Mouse (Mus musculus) kidney, embryonic 16.5 days (tissue): ENCODE results near the gene Epx. TPM values are rescaled to one million over a fixed set of nuclear protein-coding genes. Genes with fewer than 3 reads are reported as not detected.

Experiments used
- ATAC-seq: fragments of 200-750 bp; cut with Nextera tagmentation; 2 replicates; pipeline ENCODE4 v1.8.0; 2017; ENCODE audit warnings: moderate TSS enrichment; ENCODE audit not compliant: low FRiP score, low TSS enrichment
- H3K27ac ChIP-seq: fragments of 300-500 bp; sonication (generic); 2 replicates; pipeline ENCODE4 v1.5.1; 2014; ENCODE audit warnings: low read length
- H3K27me3 ChIP-seq: fragments of 300-500 bp; sonication (generic); 2 replicates; pipeline ENCODE4 v1.6.1; 2014; ENCODE audit warnings: low read length, control low read depth, mixed read lengths; ENCODE audit not compliant: insufficient read depth
- H3K36me3 ChIP-seq: fragments of 300-500 bp; sonication (generic); 2 replicates; pipeline ENCODE4 v1.6.1; 2014; ENCODE audit warnings: low read length, control low read depth, mixed read lengths; ENCODE audit not compliant: insufficient read depth
- H3K4me1 ChIP-seq: fragments of 300-500 bp; sonication (generic); 2 replicates; pipeline ENCODE4 v1.6.1; 2014; ENCODE audit warnings: low read length, control low read depth, mixed read lengths; ENCODE audit not compliant: insufficient read depth
- H3K4me2 ChIP-seq: fragments of 300-500 bp; sonication (generic); replicated peaks from 2 replicates; pipeline ENCODE4 v1.6.1; 2014; ENCODE audit warnings: low read depth, low read length
- H3K4me3 ChIP-seq: fragments of 300-500 bp; sonication (generic); 2 replicates; pipeline ENCODE4 v1.5.1; 2014; ENCODE audit warnings: mild to moderate bottlenecking, low read length
- H3K9ac ChIP-seq: fragments of 300-500 bp; sonication (generic); replicated peaks from 2 replicates; pipeline ENCODE4 v1.6.1; 2014; ENCODE audit warnings: low read length
- H3K9me3 ChIP-seq: fragments of 300-500 bp; sonication (generic); 2 replicates; pipeline ENCODE4 v1.6.1; 2016; ENCODE audit warnings: low read length, control low read depth
- WGBS: fragments of 180-500 bp; shearing (Covaris S2); extraction: QIAGEN DNeasy Blood & Tissue Kit; methylation state at CpG from one replicate; pipeline ENCODE4 v1.1.7; 2014; 5-methylcytosine and 5-hydroxymethylcytosine counted together
- polyA plus RNA-seq: library from polyadenylated mRNA; unstranded; fragments of >200 nt; fragmentation: Nextera tagmentation; extraction: Ambion mirVana; gene quantifications from 2 replicates; pipeline ENCODE4 v1.2.1, GENCODE M21; 2015

The Epx gene
- polyA plus RNA-seq: 0.39 and 0.64 TPM in 2 replicates

GRCm38 (mm10) chr11:87875436-87875835 is at the start of gene Epx:
Epx (minus strand) TSS chr11:87875536.
- WGBS: 88% methylated on average over 6 of the region's 6 CpGs
- ATAC-seq: no peak

GRCm38 (mm10) chr11:87920966-87921365 is 45.6 kb upstream of the Epx start, which contains the start of gene Olfr464:
Olfr464 (minus strand) TSS chr11:87920967.
- H3K4me2 ChIP-seq: no peak within 1 kb of the TSS
- ATAC-seq: no peak
- no peak within 1 kb of the TSS for H3K4me3 ChIP-seq
- H3K27me3 ChIP-seq: no peaks in the 10 kb centered on the region
- no peaks in the 10 kb centered on the region for H3K4me1 ChIP-seq
- 22% methylated on average over 5 of the region's 5 CpGs for WGBS
- H3K27ac ChIP-seq: no peak within 1 kb of the TSS
- H3K9ac ChIP-seq: no peak within 1 kb of the TSS
- H3K9me3 ChIP-seq: no peaks in the 10 kb centered on the region
- no peaks in the 10 kb centered on the region for H3K36me3 ChIP-seq

More at GRCm38 (mm10) chr11:87875436-87875835, at the start of gene Epx:
- Histone ChIP-seq H3K4me3 (no peak within 1 kb of the TSS), H3K4me1 (no peaks in the 10 kb centered on the region), H3K27ac (no peak within 1 kb of the TSS), H3K9me3 (no peaks in the 10 kb centered on the region), H3K9ac (no peak within 1 kb of the TSS), H3K36me3 (no peaks in the 10 kb centered on the region), H3K4me2 (no peak within 1 kb of the TSS), H3K27me3 (no peaks in the 10 kb centered on the region)

- no peaks in the 10 kb centered on the region for H3K9me3 ChIP-seq
- no peak overlapping the region for H3K4me2 ChIP-seq
- no peak overlapping the region for H3K27ac ChIP-seq
- WGBS: 67% methylated on average over 2 of the region's 2 CpGs
- no peaks in the 10 kb centered on the region for H3K4me1 ChIP-seq
- H3K27me3 ChIP-seq: no peaks in the 10 kb centered on the region
- no peak overlapping the region for H3K4me3 ChIP-seq
- H3K36me3 ChIP-seq: no peaks in the 10 kb centered on the region
- no peak for ATAC-seq
- H3K9ac ChIP-seq: no peak overlapping the region
These were observed 45.0 kb upstream of the Epx start for GRCm38 (mm10) chr11:87920301-87920700.

- no peaks in the 10 kb centered on the region for H3K9me3 ChIP-seq
- no peak overlapping the region for H3K27ac ChIP-seq
- H3K27me3 ChIP-seq: no peaks in the 10 kb centered on the region
- 70% methylated on average over 1 of the region's 1 CpGs for WGBS
- no peak overlapping the region for H3K4me3 ChIP-seq
- H3K4me1 ChIP-seq: no peaks in the 10 kb centered on the region
- H3K36me3 ChIP-seq: no peaks in the 10 kb centered on the region
- H3K4me2 ChIP-seq: no peak overlapping the region
- ATAC-seq: no peak
- H3K9ac ChIP-seq: no peak overlapping the region
These were observed 40.7 kb upstream of the Epx start for GRCm38 (mm10) chr11:87916005-87916404.

GRCm38 (mm10) chr11:87904331-87904730 is 29.0 kb upstream of the Epx start:
- Histone ChIP-seq H3K4me2 (no peak overlapping the region), H3K4me3 (no peak overlapping the region), H3K9ac (no peak overlapping the region), H3K27me3 (no peaks in the 10 kb centered on the region), H3K9me3 (no peaks in the 10 kb centered on the region), H3K36me3 (no peaks in the 10 kb centered on the region), H3K27ac (no peak overlapping the region), H3K4me1 (no peaks in the 10 kb centered on the region)
- ATAC-seq: no peak
- WGBS: 82% methylated on average over 3 of the region's 3 CpGs

- no peaks in the 10 kb centered on the region for H3K36me3 ChIP-seq
- no peak for ATAC-seq
- H3K4me1 ChIP-seq: no peaks in the 10 kb centered on the region
- no peaks in the 10 kb centered on the region for H3K27me3 ChIP-seq
- no peaks in the 10 kb centered on the region for H3K9me3 ChIP-seq
- H3K27ac ChIP-seq: no peak within 1 kb of the TSS
- H3K4me2 ChIP-seq: no peak within 1 kb of the TSS
- H3K4me3 ChIP-seq: no peak within 1 kb of the TSS
- no peak within 1 kb of the TSS for H3K9ac ChIP-seq
These were observed 22.0 kb upstream of the Epx start, which contains the start of gene Olfr463 for GRCm38 (mm10) chr11:87897287-87897686. Olfr463 (minus strand) TSS chr11:87897387.

GRCm38 (mm10) chr11:87892168-87892567 is 16.8 kb upstream of the Epx start, which contains the start of gene Olfr462:
Olfr462 (minus strand) TSS chr11:87892268.
- Histone ChIP-seq H3K4me3 (no peak within 1 kb of the TSS), H3K36me3 (no peaks in the 10 kb centered on the region), H3K4me2 (no peak within 1 kb of the TSS), H3K27me3 (no peaks in the 10 kb centered on the region), H3K9me3 (no peaks in the 10 kb centered on the region), H3K27ac (no peak within 1 kb of the TSS), H3K4me1 (no peaks in the 10 kb centered on the region), H3K9ac (no peak within 1 kb of the TSS)
- 90% methylated on average over 6 of the region's 6 CpGs for whole genome bisulfite sequencing
- ATAC-seq: no peak

- H3K36me3 ChIP-seq: no peaks in the 10 kb centered on the region
- WGBS: 84% methylated on average over 5 of the region's 5 CpGs
- no peaks in the 10 kb centered on the region for H3K27me3 ChIP-seq
- no peak overlapping the region for H3K9ac ChIP-seq
- H3K27ac ChIP-seq: no peak overlapping the region
- H3K4me3 ChIP-seq: no peak overlapping the region
- H3K4me1 ChIP-seq: no peaks in the 10 kb centered on the region
- no peak overlapping the region for H3K4me2 ChIP-seq
- H3K9me3 ChIP-seq: no peaks in the 10 kb centered on the region
- no peak for ATAC-seq
These were observed 9.5 kb upstream of the Epx start for GRCm38 (mm10) chr11:87884856-87885255.

- Histone ChIP-seq H3K4me3 (no peak overlapping the region), H3K27me3 (no peaks in the 10 kb centered on the region), H3K27ac (no peak overlapping the region), H3K9ac (no peak overlapping the region), H3K4me1 (no peaks in the 10 kb centered on the region), H3K9me3 (no peaks in the 10 kb centered on the region), H3K36me3 (no peaks in the 10 kb centered on the region), H3K4me2 (no peak overlapping the region)
- WGBS: 51% methylated on average over 5 of the region's 5 CpGs
- no peak for ATAC-seq
These were observed 8.2 kb upstream of the Epx start for GRCm38 (mm10) chr11:87883493-87883892.

- Histone ChIP-seq H3K27me3 (no peaks in the 10 kb centered on the region), H3K9ac (no peak overlapping the region), H3K27ac (no peak overlapping the region), H3K4me3 (no peak overlapping the region), H3K4me1 (no peaks in the 10 kb centered on the region), H3K4me2 (no peak overlapping the region), H3K9me3 (no peaks in the 10 kb centered on the region), H3K36me3 (no peaks in the 10 kb centered on the region)
- no peak for ATAC-seq
- WGBS: 60% methylated on average over 4 of the region's 4 CpGs
These were observed 6.4 kb upstream of the Epx start for GRCm38 (mm10) chr11:87881714-87882113.
